Mouse (Mus musculus) lung, adult 2 months (tissue): Measurements from ENCODE around the gene Hmga1b. TPM values are rescaled to one million over a fixed set of nuclear protein-coding genes. Genes with fewer than 3 reads are reported as not detected.

Source experiments
- DNase-seq: peaks from one replicate; pipeline ENCODE4 v3.0.0; 2022
- H3K4me1 ChIP-seq: fragments of 200-500 bp; 2 replicates; pipeline ENCODE4 v1.6.1; 2011; ENCODE audit warnings: low read length; ENCODE audit not compliant: control insufficient read depth, insufficient read depth
- H3K4me3 ChIP-seq: fragments of 200-500 bp; replicated peaks from 2 replicates; pipeline ENCODE3; 2011; ENCODE audit warnings: low read depth, mild to moderate bottlenecking, control low read depth, low read length; ENCODE audit errors: extremely low read depth
- CTCF ChIP-seq: fragments of 200-500 bp; IDR thresholded peaks from 2 replicates; pipeline ENCODE4 v1.5.1; 2011; ENCODE audit warnings: mild to moderate bottlenecking, low read length, control low read depth; ENCODE audit not compliant: insufficient read depth
- POLR2A ChIP-seq: fragments of 200-500 bp; IDR thresholded peaks from 2 replicates; pipeline ENCODE4 v1.6.1; 2011; ENCODE audit warnings: low read depth, mild to moderate bottlenecking, control low read depth, low read length, borderline replicate concordance; ENCODE audit errors: extremely low read depth
- WGBS: fragments of 180-500 bp; shearing (Covaris S2); methylation state at CpG from one replicate; pipeline ENCODE4 v1.1.7; 2018; 5-methylcytosine and 5-hydroxymethylcytosine counted together
- polyA plus RNA-seq: library from polyadenylated mRNA; depleted of rRNA; stranded (reverse); fragments of >200 nt; gene quantifications from 2 replicates; pipeline ENCODE4 v1.2.3, GENCODE M21; 2012; rRNA removed

Gene Hmga1b
- polyA plus RNA-seq, 1 experiment = 1.6 TPM

- H3K4me3 ChIP-seq = no peak overlapping the region
- TF ChIP-seq CTCF (no peak), POLR2A (no peak)
- 88% methylated on average over 12 of the region's 12 CpGs for WGBS
Measured at GRCm38 (mm10) chr11:120808010-120808409, 45.4 kb downstream of the Hmga1b start.

DNA sequence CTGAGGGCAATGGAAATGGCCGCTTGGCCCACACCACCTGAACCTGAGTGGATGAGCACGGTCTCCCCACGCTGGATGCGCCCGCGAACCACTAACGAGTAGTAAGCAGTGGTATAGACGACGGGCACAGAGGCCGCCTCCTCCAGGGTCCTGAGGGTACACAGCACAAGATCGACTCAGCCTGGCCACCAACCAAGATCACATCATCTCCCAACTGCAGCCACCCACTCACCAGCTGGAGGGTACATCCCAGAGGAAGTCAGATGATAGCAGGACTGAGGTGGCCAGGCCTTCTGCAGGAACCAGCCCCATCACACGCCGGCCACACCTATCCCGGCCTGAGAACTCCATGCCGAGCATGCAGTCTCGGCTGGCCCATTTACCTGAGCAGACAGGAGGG is 49.5 kb downstream of the Hmga1b start:
- H3K4me1 ChIP-seq = no peaks in the 10 kb centered on the region
- DNase-seq = no peak
- 93% methylated on average over 16 of the region's 16 CpGs for WGBS
- no peak overlapping the region for H3K4me3 ChIP-seq
- TF ChIP-seq CTCF (no peak), POLR2A (no peak)

More at GRCm38 (mm10) chr11:120808010-120808409, 45.4 kb downstream of the Hmga1b start:
- H3K4me1 ChIP-seq = no peaks in the 10 kb centered on the region
- DNase-seq = no peak

Other genes starting within 250 kb of the Hmga1b start
- gene Gcgr, start 232.1 kb upstream of the Hmga1b start, polyA plus RNA-seq = 0.86 and 1.0 TPM in 2 replicates
- 133 and 168 TPM in 2 replicates for gene Mcrip1, start 213.1 kb upstream of the Hmga1b start, polyA plus RNA-seq
- gene Ppp1r27, start 211.7 kb upstream of the Hmga1b start, polyA plus RNA-seq = 3.3 TPM in 1 of 2 replicates, not detected in the other
- 192 and 254 TPM in 2 replicates for gene P4hb, start 189.5 kb upstream of the Hmga1b start, polyA plus RNA-seq
- 890 and 923 TPM in 2 replicates for gene Arhgdia, start 181.2 kb upstream of the Hmga1b start, polyA plus RNA-seq
- 26.1 and 29.1 TPM in 2 replicates for gene Alyref, start 164.4 kb upstream of the Hmga1b start, polyA plus RNA-seq
- gene Anapc11, start 164.4 kb upstream of the Hmga1b start, polyA plus RNA-seq = 136 and 159 TPM in 2 replicates
- gene Npb, start 154.3 kb upstream of the Hmga1b start, polyA plus RNA-seq = 2.5 and 3.0 TPM in 2 replicates
- 217 and 238 TPM in 2 replicates for gene Pcyt2, start 144.9 kb upstream of the Hmga1b start, polyA plus RNA-seq
- 75.2 and 84.1 TPM in 2 replicates for gene Sirt7, start 137.6 kb upstream of the Hmga1b start, polyA plus RNA-seq
- gene Mafg, start 129.2 kb upstream of the Hmga1b start, polyA plus RNA-seq = 41.5 and 51.3 TPM in 2 replicates
- 4.1 and 4.5 TPM in 2 replicates for gene Pycr1, start 119.0 kb upstream of the Hmga1b start, polyA plus RNA-seq
- 1.1 and 3.1 TPM in 2 replicates for gene Myadml2, start 114.6 kb upstream of the Hmga1b start, polyA plus RNA-seq
- gene Notum, start 101.6 kb upstream of the Hmga1b start, polyA plus RNA-seq = 15.5 and 20.6 TPM in 2 replicates
- 86.9 and 95.8 TPM in 2 replicates for gene Aspscr1, start 89.8 kb upstream of the Hmga1b start, polyA plus RNA-seq
- 68.0 and 69.1 TPM in 2 replicates for gene Cenpx, start 49.1 kb upstream of the Hmga1b start, polyA plus RNA-seq
- 35.6 and 40.1 TPM in 2 replicates for gene Lrrc45, start 48.9 kb upstream of the Hmga1b start, polyA plus RNA-seq
- gene Rac3, start 41.3 kb upstream of the Hmga1b start, polyA plus RNA-seq = 62.0 and 76.8 TPM in 2 replicates
- gene Dcxr, start 35.5 kb upstream of the Hmga1b start, polyA plus RNA-seq = 326 and 340 TPM in 2 replicates
- gene Cbr2, start 30.7 kb upstream of the Hmga1b start, polyA plus RNA-seq = 13,780 and 14,250 TPM in 2 replicates
- 55.8 and 59.8 TPM in 2 replicates for gene Rfng, start 21.4 kb downstream of the Hmga1b start, polyA plus RNA-seq
- 116 and 141 TPM in 2 replicates for gene Gps1, start 21.5 kb downstream of the Hmga1b start, polyA plus RNA-seq
- 32.0 and 35.4 TPM in 2 replicates for gene Dus1l, start 33.6 kb downstream of the Hmga1b start, polyA plus RNA-seq
- 1,387 and 1,388 TPM in 2 replicates for gene Fasn, start 61.8 kb downstream of the Hmga1b start, polyA plus RNA-seq
- 2.6 and 2.9 TPM in 2 replicates for gene Ccdc57, start 170.1 kb downstream of the Hmga1b start, polyA plus RNA-seq
- 20.8 and 28.8 TPM in 2 replicates for gene Slc16a3, start 185.7 kb downstream of the Hmga1b start, polyA plus RNA-seq
- gene Csnk1d, start 228.5 kb downstream of the Hmga1b start, polyA plus RNA-seq = 61.2 and 75.3 TPM in 2 replicates